Mouse (Mus musculus): ENCODE results near the gene Gm20905. TPM values are rescaled to one million over a fixed set of nuclear protein-coding genes. Genes with fewer than 3 reads are reported as not detected.
"Not testable (repeated sequence)": the region's sequence is repeated elsewhere in the genome, so short reads cannot be mapped to it uniquely, and the experiment has no call there.

The Gm20905 gene
- polyA plus RNA-seq (2016; fragmentation: Nextera tagmentation; extraction: Ambion mirVana) = not detected in 2 replicates

DNA sequence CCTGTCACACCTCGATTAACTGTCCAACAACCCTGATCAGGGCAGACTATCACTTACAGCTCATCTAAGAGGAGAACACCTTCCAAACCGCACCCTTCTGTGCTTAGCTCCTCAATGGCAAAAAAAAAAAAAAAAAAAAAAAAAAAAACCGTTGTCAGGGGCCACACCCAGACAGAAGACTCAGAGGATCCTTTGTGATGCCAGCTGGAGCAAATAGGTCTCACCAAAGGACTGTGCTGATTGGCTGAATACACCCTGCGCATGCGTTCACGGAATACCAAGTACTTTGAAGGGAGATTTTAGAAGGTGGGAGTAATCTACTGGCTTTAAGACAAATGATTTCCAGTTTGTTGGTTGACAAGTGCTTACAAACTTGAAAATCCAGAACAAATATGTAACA is at the start of gene Gm20905:
Gm20905 (minus strand) TSS at position 101 of the 400 bp plus-strand sequence.
- not testable (repeated sequence) for H3K27me3 ChIP-seq; ATAC-seq (ENCODE audit: insufficient number of reproducible peaks, insufficient read depth, low FRiP score, low TSS enrichment); H3K9me3 ChIP-seq; H3K4me2 ChIP-seq (replicated peaks); H3K4me1 ChIP-seq; H3K36me3 ChIP-seq; H3K4me3 ChIP-seq; H3K9ac ChIP-seq; H3K27ac ChIP-seq
- no CpG with 5 or more reads among the region's 6 CpGs for WGBS

Measured in embryonic facial prominence, embryonic 12.5 days (tissue).